Mouse (Mus musculus) lung, adult 2 months (tissue): ENCODE data around the gene Stim2. TPM values are rescaled to one million over a fixed set of nuclear protein-coding genes. Genes with fewer than 3 reads are reported as not detected.

Experiments used
- DNase-seq: peaks from one replicate; pipeline ENCODE4 v3.0.0; 2022
- H3K4me1 ChIP-seq: fragments of 200-500 bp; 2 replicates; pipeline ENCODE4 v1.6.1; 2011; ENCODE audit warnings: low read length; ENCODE audit not compliant: control insufficient read depth, insufficient read depth
- H3K4me3 ChIP-seq: fragments of 200-500 bp; replicated peaks from 2 replicates; pipeline ENCODE3; 2011; ENCODE audit warnings: low read depth, mild to moderate bottlenecking, control low read depth, low read length; ENCODE audit errors: extremely low read depth
- CTCF ChIP-seq: fragments of 200-500 bp; IDR thresholded peaks from 2 replicates; pipeline ENCODE4 v1.5.1; 2011; ENCODE audit warnings: mild to moderate bottlenecking, low read length, control low read depth; ENCODE audit not compliant: insufficient read depth
- POLR2A ChIP-seq: fragments of 200-500 bp; IDR thresholded peaks from 2 replicates; pipeline ENCODE4 v1.6.1; 2011; ENCODE audit warnings: low read depth, mild to moderate bottlenecking, control low read depth, low read length, borderline replicate concordance; ENCODE audit errors: extremely low read depth
- WGBS: fragments of 180-500 bp; shearing (Covaris S2); methylation state at CpG from one replicate; pipeline ENCODE4 v1.1.7; 2018; 5-methylcytosine and 5-hydroxymethylcytosine counted together
- polyA plus RNA-seq: library from polyadenylated mRNA; depleted of rRNA; stranded (reverse); fragments of >200 nt; gene quantifications from 2 replicates; pipeline ENCODE4 v1.2.3, GENCODE M21; 2012

Stim2 gene
- polyA plus RNA-seq, 1 experiment, result 34.2 TPM

GRCm38 (mm10) chr5:53965656-53966055, 32.6 kb upstream of the Stim2 start:
- Histone ChIP-seq H3K4me3 (no peak overlapping the region), H3K4me1 (peaks cover 4% of the 10 kb centered on the region)
- no peak for DNase-seq
- TF ChIP-seq POLR2A (no peak), CTCF (no peak)
- 87% methylated on average over 5 of the region's 5 CpGs for WGBS

- no peak for TF ChIP-seq POLR2A
- TF ChIP-seq CTCF, result no peak
- WGBS, result 86% methylated on average over 2 of the region's 2 CpGs
- DNase-seq, result no peak
These were observed 30.7 kb upstream of the Stim2 start for GRCm38 (mm10) chr5:53967560-53967959.

GRCm38 (mm10) chr5:53970178-53970577, 28.1 kb upstream of the Stim2 start:
- no peak for TF ChIP-seq CTCF
- no peak for TF ChIP-seq POLR2A
- DNase-seq, result no peak
- 26% methylated on average over 7 of the region's 7 CpGs for WGBS
- Histone ChIP-seq H3K4me1 (no peaks in the 10 kb centered on the region; the same call in 1 of the 2 replicates), H3K4me3 (no peak overlapping the region)

More at GRCm38 (mm10) chr5:53967560-53967959, 30.7 kb upstream of the Stim2 start:
- Histone ChIP-seq H3K4me1 (peaks cover 2% of the 10 kb centered on the region; the same call in 1 of the 2 replicates), H3K4me3 (no peak overlapping the region)

GRCm38 (mm10) chr5:53971201-53971600, 27.1 kb upstream of the Stim2 start:
- no peak for TF ChIP-seq POLR2A
- TF ChIP-seq CTCF, result no peak
- no peak overlapping the region for H3K4me3 ChIP-seq
- 74% methylated on average over 4 of the region's 4 CpGs for WGBS
- no peak for DNase-seq
- no peaks in the 10 kb centered on the region; the same call in 1 of the 2 replicates for H3K4me1 ChIP-seq

GRCm38 (mm10) chr5:53972905-53973304, 25.4 kb upstream of the Stim2 start:
- Histone ChIP-seq H3K4me3 (no peak overlapping the region), H3K4me1 (no peaks in the 10 kb centered on the region; the same call in 1 of the 2 replicates)
- DNase-seq, result no peak
- TF ChIP-seq CTCF (no peak), POLR2A (no peak)
- 92% methylated on average over 4 of the region's 4 CpGs for WGBS

- no peak for DNase-seq
- 89% methylated on average over 16 of the region's 16 CpGs for WGBS
- H3K4me3 ChIP-seq, result no peak overlapping the region
- no peaks in the 10 kb centered on the region for H3K4me1 ChIP-seq
- no peak for TF ChIP-seq CTCF
- no peak for TF ChIP-seq POLR2A
These were observed 21.8 kb upstream of the Stim2 start for GRCm38 (mm10) chr5:53976497-53976896.

GRCm38 (mm10) chr5:53977060-53977459, 21.2 kb upstream of the Stim2 start:
- Histone ChIP-seq H3K4me3 (no peak overlapping the region), H3K4me1 (no peaks in the 10 kb centered on the region)
- TF ChIP-seq CTCF, result no peak
- TF ChIP-seq POLR2A, result no peak
- no peak for DNase-seq
- 83% methylated on average over 8 of the region's 8 CpGs for WGBS

GRCm38 (mm10) chr5:53983358-53983757, 14.9 kb upstream of the Stim2 start:
- DNase-seq, result no peak
- Histone ChIP-seq H3K4me1 (no peaks in the 10 kb centered on the region), H3K4me3 (no peak overlapping the region)
- TF ChIP-seq POLR2A, result no peak
- no peak for TF ChIP-seq CTCF
- WGBS, result 93% methylated on average over 4 of the region's 4 CpGs

GRCm38 (mm10) chr5:53985632-53986031, 12.7 kb upstream of the Stim2 start:
- Histone ChIP-seq H3K4me1 (no peaks in the 10 kb centered on the region), H3K4me3 (no peak overlapping the region)
- 94% methylated on average over 3 of the region's 3 CpGs for WGBS
- no peak for TF ChIP-seq POLR2A
- TF ChIP-seq CTCF, result no peak
- no peak for DNase-seq

- no peaks in the 10 kb centered on the region for H3K4me1 ChIP-seq
- TF ChIP-seq POLR2A (no peak), CTCF (no peak)
- H3K4me3 ChIP-seq, result no peak overlapping the region
- DNase-seq, result no peak
- 89% methylated on average over 1 of the region's 1 CpGs for WGBS
These were observed 10.8 kb upstream of the Stim2 start for GRCm38 (mm10) chr5:53987496-53987895.

GRCm38 (mm10) chr5:53988053-53988452, 10.2 kb upstream of the Stim2 start:
- Histone ChIP-seq H3K4me1 (no peaks in the 10 kb centered on the region), H3K4me3 (no peak overlapping the region)
- TF ChIP-seq POLR2A, result no peak
- no peak for TF ChIP-seq CTCF

More at GRCm38 (mm10) chr5:53988053-53988452, 10.2 kb upstream of the Stim2 start:
- no peak for DNase-seq
- 54% methylated on average over 1 of the region's 1 CpGs for WGBS
